Mouse (Mus musculus) kidney, postnatal 25 days (tissue): ENCODE data around the gene Prpf6.
A peak's percentile ranks its signal among the peaks of the same experiment; 100 is the strongest.

ENCODE experiments used
- DNase-seq, 2 experiments: peaks; one replicate each; pipeline ENCODE4 v3.0.0; 2021; ENCODE audit warnings: mixed read lengths in 2 of 2

Prpf6 gene

DNA sequence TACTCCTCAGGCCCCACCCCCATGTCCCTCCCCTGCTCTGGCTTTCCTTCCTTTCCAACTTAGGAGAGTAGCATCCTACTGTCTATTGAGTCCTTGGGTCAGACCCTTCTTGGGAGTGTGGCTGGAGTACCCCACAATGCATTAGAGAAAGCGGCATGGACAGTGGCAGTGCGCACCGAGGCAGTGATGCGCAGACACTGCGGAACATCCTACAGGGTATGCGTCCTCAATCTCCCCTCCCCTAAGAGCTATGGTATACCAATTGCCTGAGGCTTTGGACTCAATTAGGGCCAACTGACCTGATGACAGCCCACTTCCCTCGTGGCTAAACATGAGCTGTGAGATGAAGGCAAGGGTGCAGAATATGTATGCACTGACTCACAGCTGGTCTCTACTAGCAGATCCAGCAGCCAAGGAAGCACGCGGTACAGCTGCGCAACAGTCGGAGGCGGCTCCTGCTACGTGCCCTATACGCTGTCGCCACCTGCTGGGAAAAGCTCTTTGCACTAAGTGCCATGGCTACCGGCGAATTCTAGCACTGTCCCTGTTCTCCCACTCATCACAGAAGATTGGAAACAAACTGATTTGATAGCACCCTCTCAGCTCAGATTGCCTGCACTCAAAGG, 67.4 kb downstream of the Prpf6 start:
- peak; percentile 79 to 83 for DNase-seq

DNA sequence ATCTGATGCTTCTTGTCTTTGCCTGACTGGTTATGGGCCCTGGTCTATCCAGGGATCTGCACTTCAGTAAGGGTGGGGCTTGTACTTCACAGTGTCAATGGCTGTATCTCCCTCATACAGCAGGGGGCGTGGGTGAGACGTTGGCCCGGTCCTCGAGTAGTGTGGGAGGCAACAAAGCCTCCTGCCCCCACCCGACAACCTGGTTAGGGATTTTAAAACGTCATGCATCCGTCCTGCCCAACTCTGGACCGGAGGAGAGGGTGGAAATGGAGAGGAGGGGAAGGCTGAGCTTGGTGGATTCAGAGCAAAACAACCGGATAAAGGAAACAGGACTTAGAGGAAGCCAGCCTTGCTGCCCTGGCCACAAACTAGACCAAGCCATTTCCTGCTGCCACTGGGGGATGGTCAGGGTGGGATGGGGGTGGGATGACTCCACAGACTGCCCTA, 68.0 kb downstream of the Prpf6 start:
- DNase-seq: peak; percentile 91 to 92

DNA sequence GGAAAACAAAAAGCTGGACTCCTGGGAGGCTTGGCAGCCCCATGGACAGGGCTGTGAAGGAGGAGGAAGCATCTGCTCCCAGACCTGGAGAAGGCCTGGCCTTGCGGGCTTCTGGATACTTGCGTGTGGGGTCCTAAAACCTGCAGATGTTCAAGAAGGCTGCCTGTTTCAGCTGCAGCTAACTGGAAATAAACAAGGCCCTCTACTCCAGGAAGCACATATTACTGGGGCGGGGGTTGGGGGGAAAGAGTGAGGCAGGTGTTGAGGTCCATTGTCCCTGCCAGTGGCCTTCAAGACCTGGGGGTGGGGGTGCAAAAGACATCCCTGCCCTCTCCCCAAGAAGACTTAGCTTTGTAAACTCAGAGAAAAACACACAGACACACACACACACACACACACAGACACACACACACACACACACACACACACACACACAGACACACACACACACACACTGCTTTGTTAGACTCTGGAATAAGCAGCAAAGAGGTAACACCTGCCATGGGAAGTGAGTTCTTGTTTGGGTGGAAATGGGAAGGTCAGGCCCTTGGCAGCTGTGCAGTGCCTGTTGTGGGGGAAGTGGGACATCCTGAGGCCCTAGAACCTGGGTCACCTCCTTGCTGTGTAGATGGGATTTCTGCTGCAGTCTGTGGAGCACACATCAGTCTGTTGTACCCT, 71.1 kb downstream of the Prpf6 start:
- peak; percentile 58 to 83 for DNase-seq

DNA sequence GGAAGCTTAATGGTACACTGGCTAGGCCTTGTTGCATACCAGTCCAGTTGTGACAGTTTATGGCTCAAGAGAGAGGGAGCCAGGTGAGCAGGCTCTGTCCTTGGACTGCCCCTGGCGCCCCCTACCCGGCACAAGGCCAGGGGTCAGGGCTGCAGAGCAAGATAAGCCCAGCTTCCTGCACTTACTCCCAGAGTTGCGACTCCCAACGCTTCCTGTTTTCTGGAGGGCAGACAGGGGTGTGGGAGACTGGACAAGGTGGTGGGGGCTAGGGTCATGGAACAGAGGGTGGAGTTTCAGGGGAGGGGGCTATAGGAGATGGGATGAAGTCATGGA, 71.6 kb downstream of the Prpf6 start:
- DNase-seq: peak; percentile 70 to 90

DNA sequence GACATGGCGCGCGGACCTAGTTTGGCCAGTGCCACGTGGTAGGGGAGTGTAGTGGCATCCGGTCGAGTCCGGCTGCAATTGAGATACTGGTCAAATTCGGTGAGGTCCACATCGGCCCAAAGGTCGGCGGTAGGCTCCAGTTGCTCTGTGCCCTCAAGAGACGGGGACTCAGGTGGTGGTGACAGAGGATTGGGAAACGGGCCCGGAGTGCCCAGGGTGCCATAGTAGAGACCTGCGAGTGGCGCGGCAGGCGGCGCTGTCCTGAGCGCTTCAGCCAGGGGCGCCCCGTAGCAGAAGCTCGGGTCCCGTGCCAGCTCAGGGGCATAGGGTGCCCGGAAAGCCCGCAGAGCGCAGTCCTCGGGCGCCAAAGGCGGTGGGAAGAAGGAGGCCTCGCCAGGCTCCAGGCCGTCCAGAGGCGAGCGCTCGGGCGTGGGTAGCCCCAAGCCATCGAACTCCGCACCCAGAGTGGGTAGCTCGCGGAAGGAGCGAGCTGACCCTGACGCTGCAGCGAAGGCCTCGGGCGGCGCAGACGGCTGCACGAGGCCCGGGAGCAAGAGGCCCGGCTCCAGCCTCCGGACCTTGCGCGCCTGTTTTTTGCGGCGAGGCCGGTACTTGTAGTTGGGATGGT, 78.7 kb downstream of the Prpf6 start:
- DNase-seq: peak; percentile 35 to 52

DNA sequence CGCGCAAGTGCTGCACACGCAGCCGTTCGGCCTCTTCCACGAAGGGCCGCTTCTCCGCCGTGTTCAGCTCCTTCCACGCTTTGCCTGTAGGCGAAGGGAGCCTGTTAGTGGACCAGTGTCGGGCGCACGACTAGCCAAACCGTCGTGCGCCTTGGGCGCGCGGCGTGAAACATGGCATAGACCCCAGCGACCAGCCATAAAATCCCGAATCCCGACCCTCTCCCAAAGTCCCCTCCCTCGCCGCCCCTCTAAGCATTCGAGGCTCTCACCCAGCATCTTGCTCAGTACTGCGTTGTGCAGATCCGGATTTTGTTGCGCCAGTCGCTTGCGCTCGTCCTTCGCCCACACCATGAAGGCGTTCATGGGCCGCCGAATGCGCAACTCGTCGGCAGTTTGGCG, 79.2 kb downstream of the Prpf6 start:
- DNase-seq: peak in 1 of 2 experiments; percentile 25

DNA sequence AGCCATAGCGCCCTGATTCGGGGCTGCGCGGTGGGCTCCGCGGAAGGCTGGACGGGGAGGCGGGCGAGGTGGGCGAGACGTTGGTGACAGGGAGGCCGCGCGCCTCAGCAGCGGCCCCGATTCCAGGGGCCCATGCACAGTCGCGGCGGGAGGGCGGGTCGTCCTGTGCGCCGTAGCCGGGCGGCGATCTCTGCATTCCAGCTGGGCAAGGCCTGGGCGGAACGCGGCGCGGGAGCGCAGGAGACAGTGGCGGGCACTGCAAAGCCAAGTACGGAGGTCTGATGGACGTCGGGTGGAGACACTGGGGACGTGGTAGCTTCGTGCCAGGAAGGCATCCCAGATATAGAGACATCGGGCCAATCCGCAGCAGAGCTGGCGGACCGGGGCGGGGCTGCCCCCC, 79.7 kb downstream of the Prpf6 start, which contains the start of gene Sox18:
Sox18 (minus strand) TSS at position 315 of the 400 bp plus-strand sequence.
- DNase-seq: peak; percentile 79 to 87

DNA sequence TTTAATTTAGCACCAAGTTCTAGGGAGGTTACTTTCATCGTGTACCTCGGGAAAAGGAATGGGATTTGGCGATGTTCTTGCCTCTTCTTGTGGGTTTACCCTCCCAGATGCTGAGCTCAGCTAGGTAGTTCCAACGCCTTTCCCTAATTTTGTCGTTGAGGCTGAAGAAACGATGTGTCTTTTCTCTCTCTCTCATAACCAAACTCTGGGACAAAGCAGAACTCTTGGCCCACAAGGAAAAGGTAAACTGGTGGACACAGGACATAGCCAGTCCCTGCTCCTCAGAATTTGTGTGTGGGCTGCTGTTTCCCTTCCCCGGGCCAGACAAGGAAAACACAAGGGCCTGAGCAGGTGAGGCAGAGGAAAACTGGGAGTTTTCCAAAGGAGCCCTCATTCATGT, 80.3 kb downstream of the Prpf6 start:
- no peak for DNase-seq

DNA sequence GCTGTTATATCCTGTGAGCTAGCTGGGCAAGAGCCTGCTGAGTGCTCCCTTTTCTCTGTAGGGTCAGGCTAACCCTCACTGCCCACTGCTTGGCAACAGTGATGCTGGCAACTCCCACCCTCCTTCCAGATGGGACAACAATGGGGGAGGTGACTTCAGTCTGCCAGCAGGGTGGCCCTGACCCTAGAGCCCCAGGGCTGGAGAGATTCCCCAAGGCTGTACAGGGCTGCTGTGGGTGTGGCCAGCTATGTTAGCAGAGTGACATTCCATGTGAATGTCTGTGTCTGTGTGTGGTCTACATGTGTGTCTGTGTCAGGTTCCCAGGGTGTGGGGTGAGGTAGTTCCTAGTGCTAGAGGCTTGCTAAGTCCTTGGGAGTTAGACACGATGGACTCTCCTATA, 81.8 kb downstream of the Prpf6 start:
- peak in 1 of 2 experiments; percentile 48 for DNase-seq

DNA sequence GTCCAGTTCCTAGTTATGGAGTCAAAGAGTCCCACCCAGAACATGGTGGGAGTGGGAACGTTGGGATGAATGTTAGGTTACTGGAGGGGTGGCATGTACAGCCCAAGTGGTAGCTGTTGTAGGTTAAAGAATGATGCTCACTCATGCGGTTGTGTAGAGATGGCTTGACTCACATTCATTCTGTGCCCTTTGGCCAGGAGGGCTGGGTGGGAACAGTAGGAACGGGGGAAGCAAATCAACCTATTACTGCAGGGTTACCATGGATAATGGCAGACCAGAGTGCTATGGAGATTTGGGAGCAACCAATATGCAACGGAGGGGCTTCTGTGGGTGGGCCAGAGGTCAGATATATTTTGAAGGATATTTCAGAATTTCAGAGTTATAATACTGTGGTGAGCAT, 83.3 kb downstream of the Prpf6 start:
- peak in 1 of 2 experiments; percentile 19 for DNase-seq

DNA sequence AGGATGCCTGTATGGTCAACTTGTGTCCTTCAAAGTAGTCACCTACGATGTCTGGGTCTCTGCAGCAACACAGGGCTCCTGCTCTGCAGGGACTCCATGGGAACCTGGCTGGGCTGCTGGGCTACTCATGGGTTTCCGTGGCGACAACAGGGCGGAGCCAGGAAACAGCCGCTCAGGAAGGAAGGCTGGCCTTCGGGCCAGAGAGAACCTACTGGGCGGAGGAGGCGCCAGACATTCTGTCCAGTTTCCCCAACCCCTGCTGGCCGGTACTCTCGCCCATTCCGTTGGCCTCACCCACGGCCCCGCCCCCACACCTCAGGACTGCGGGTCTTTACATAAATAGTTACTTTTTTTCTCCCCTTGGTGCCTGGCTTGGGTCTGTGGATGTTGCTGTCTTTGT, 83.8 kb downstream of the Prpf6 start:
- DNase-seq: peak; percentile 84 to 94

DNA sequence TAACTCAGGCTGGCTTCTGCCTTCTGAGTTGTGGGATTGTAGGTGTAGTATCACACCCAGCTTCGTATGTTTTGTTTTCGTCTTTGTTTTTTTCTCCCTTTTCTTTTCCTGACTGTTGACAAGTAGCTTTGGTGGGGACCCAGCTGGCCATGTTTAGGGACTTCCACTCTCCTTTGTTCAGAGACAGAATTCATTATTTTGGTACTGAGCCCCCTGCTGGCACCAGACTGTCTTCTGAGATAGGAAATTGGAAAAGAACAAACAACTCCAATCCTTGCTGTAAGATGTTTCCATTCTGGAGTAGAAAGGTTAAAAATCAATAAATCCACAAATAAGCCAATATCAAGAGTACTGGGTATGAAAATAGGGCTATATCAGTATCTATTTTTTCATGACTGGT, 84.8 kb downstream of the Prpf6 start:
- peak; percentile 49 to 57 for DNase-seq

DNA sequence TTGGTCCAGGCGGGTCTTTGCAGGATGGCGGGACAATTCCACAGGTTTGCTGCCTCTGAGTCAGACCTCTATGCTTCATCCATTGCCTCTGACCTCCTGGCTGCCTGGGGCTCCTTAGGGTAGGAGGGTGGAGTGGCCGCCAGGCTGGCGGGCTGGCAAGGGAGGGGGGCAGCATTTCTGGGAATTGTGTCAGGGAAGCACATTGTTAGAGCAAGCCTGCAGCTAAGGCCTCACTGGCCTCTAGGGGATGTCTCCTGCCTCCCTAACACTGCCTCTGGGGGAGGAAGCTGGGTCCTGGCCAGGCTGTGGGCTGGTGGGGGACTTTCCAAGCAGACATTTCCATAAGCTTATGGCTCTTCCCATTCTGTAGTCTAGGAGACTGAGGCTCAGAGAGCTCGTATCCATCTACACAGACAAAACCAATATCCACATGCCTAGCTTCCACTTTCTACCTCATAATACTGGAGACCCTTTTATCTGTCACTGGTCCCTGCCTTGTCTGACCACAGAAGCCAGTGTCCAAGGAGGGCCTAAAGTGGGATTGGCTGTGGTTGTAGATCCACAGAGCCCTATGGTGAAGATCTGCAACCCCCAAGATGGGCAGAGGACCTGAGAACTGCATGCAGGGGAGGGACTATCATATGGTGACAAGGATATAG, 85.6 kb downstream of the Prpf6 start:
- DNase-seq: peak; percentile 59 to 86

DNA sequence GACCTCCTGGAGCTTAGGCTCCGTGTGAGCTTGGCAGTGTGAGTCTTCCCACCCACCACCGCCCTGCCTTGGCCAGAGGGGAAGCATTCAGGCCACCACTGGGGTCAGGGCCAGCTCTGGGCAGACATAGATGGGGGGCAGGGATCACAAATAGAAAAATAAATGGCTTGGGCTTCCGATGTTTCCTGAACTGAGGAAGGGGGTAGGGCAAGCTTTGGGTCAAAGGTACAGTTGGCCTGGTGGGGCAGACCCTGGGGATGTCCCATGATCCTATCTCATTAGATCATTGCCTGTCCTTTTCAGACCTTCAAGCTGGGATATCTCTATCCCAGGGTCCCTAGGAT, 86.1 kb downstream of the Prpf6 start:
- DNase-seq: peak; percentile 57 to 80

DNA sequence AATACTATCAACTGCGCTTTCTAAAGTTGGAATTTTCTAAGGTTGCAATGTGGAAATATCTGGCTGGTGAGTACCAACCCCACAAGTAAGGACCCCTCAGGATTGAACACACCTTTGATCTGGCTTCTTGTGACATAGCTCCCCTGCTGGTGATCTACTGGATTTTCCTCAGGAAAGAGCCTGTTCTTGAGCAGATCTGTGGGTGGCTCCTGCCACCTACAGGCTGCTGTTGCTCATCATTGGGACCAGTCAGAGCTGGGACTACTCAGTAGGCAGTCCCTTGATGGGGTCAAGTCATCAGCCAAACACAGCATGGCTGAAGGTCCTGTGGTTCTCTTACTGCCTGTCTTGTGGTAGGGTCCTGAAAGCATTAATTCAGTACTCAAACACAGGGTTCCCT, 87.1 kb downstream of the Prpf6 start:
- peak; percentile 84 to 89 for DNase-seq

DNA sequence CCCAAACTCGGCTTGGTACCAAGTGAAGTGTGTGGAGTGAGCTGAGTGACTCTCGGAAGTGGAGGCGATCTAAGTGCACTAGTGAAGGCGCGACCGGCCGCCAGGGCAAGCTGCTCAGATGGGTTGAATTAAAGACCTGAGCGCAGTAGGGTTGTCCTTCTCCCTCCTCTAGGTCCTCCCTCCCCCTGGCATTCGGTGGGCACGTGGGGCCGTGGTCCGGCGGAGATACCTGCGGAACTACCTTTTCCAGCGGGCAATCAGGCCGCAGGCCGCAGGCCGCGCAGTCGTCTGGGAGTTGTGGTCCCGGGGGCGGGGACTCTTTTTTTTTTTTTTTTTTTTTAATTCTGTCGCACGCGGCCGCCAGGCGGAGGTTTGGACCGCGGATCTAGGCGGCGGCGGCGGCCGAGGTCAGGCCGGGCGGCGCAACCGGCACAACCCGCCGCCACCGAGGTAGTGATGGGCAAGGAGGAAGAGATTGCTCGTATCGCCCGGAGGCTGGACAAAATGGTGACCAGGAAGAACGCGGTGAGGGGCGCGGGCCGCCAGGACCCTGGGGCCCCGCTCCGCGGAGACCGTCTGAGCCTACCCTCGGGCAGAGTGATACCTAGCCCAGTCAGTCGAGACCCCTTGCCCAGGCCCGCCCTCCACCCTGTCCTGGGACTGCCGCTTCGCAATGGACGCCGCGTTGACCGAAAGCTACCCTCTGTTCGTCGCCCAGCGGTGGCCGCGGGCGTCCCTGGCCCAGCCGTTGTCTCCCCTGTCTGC, 88.5 kb downstream of the Prpf6 start, which contains the start of gene Tcea2:
Tcea2 (plus strand) TSS at position 360 of the 765 bp plus-strand sequence.
- peak; percentile 70 to 92 for DNase-seq

DNA sequence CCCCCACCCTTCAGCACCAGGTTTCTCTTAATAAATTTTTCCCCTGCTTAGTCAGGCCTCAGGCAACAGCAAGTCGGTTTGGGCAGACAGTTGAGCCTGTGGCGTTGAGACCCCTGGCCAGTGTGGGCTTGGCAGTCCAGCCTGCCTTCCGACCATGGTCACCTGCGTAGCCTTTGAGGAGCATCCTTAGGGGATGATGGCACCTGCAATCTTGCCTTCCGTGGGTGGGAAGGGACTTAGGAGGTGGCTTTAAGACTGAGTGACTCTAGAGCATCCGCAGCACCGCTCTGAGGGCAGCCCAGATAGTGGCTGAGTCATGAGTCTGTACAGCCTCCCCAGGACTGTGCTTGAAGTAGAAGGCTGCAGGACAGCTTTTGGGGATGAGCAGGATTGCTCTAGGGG, 89.0 kb downstream of the Prpf6 start:
- peak in 1 of 2 experiments; percentile 40 for DNase-seq

DNA sequence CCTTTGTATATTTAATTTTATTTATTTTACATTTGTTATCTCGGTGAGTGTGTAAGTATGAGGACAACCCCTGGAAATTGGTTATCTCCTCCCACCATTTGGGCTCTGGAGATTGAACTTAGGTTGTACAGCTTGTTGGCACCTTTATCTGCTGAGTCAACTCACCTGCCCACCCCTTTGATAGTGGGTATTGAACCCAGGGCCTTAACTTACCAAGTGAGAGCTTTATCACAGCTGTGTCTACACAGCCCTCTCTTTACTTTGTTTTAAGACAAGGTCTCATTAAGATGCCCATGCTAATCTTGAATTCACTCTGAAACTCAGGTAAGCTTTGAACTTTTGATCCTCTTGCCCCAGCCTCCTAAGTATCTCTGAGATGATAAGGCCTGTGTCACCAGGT, 90.3 kb downstream of the Prpf6 start:
- DNase-seq: no peak

DNA sequence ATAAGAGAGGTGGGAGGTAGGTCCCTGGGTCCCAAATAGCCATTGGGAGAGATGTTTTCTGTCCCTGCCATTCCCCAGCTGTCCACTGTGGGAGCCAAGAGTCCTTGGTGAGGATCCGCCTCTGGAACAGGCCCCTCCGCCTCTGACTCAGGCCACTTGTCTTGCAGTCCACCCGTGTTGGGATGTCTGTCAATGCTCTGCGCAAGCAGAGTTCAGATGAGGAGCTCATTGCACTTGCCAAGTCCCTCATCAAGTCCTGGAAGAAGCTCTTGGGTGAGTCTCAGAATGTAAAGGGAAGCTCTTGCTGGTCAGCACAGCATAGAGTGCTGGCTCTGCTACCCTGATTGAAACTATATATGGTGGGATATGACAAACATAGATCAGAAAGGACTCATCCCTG, 91.7 kb downstream of the Prpf6 start:
- DNase-seq: no peak

DNA sequence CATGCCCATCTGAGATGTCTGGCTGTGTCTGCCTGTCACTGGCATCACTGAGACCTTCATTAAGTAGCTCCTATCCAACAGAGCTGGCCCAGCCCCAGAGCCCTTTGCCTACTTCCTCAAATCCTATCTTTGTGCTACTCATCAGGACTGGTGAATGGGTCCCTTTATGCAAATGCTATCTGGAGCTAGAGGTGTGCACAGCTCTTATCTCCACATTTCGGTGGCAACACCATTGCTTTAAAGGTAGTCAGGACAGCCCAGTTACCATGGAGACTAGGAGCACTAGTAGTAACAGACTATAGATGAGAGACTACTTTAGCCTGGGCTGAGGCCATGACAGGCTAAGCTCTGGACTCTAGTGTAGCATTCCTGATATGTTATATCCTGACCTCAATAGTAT, 93.0 kb downstream of the Prpf6 start:
- DNase-seq: no peak

DNA sequence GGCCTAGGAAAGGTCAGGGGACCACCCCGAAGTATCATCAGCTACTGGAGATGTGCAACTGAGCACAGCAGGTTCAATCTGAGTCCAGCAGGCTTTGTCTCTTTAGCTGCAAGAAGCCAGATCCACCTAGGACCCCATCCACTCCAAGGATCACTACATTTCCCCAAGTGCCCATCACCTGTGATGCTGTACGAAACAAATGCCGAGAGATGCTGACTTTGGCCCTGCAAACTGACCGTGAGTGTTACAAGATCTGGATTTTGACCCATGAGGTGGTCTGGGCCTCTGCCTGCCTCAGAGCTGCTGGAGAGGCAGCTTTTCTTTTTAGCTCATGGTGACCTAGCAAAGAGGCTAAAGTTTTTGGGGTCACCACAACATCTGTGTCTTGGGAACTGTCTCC, 94.0 kb downstream of the Prpf6 start:
- DNase-seq: no peak

DNA sequence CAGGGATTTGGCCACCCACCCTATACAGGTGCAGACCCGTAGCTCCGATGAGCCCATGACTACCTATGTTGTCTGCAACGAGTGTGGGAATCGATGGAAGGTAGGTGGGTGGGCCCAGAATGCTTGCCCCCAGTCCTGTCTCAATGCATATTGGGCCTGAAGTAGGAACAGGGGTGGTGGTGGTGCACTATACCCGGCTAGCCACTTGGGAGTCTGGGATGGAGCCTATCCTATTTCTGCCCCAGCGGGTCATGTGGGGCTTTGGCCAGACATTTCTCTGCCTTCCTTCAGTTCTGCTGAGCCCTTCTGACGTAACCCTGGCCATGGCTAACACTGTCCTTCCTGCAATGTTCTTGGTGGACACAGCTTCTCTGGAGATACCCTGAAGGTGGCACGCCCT, 95.9 kb downstream of the Prpf6 start:
- DNase-seq: no peak
